Mouse (Mus musculus): ENCODE measurements around the gene Rpa2. TPM values are rescaled to one million over a fixed set of nuclear protein-coding genes. Genes with fewer than 3 reads are reported as not detected.

Rpa2 gene
- polyA plus RNA-seq, 1 experiment from 2014 or later = 126 TPM

- Histone ChIP-seq H3K36me3 (no peaks in the 10 kb centered on the region), H3K27ac (no peak overlapping the region), H3K9ac (no peak overlapping the region), H3K4me3 (no peak overlapping the region), H3K27me3 (no peaks in the 10 kb centered on the region), H3K4me2 (replicated peaks) (no peak overlapping the region), H3K4me1 (no peaks in the 10 kb centered on the region), H3K9me3 (peaks cover 11% of the 10 kb centered on the region; the same call in 1 of the 2 replicates)
- 68% methylated on average over 5 of the region's 5 CpGs for WGBS
- ATAC-seq (ENCODE audit: low FRiP score, low read depth) = no peak
Measured at GRCm38 (mm10) chr4:132807771-132808641, 39.9 kb downstream of the Rpa2 start.

- Histone ChIP-seq H3K4me3 (no peak overlapping the region), H3K27ac (no peak overlapping the region), H3K27me3 (no peaks in the 10 kb centered on the region), H3K9me3 (peaks cover 11% of the 10 kb centered on the region; the same call in 1 of the 2 replicates), H3K4me1 (no peaks in the 10 kb centered on the region), H3K4me2 (replicated peaks) (no peak overlapping the region), H3K36me3 (no peaks in the 10 kb centered on the region), H3K9ac (no peak overlapping the region)
- WGBS = 87% methylated on average over 5 of the region's 5 CpGs
- ATAC-seq (ENCODE audit: low FRiP score, low read depth) = no peak
Measured at GRCm38 (mm10) chr4:132809621-132810020, 41.5 kb downstream of the Rpa2 start.

GRCm38 (mm10) chr4:132816404-132816803, 48.3 kb downstream of the Rpa2 start:
- Histone ChIP-seq H3K36me3 (no peaks in the 10 kb centered on the region), H3K9ac (no peak overlapping the region), H3K27me3 (no peaks in the 10 kb centered on the region), H3K27ac (no peak overlapping the region), H3K9me3 (peaks cover 18% of the 10 kb centered on the region), H3K4me3 (no peak overlapping the region), H3K4me1 (no peaks in the 10 kb centered on the region), H3K4me2 (replicated peaks) (no peak overlapping the region)
- no peak for ATAC-seq (ENCODE audit: low FRiP score, low read depth)
- 82% methylated on average over 7 of the region's 7 CpGs for WGBS

DNA sequence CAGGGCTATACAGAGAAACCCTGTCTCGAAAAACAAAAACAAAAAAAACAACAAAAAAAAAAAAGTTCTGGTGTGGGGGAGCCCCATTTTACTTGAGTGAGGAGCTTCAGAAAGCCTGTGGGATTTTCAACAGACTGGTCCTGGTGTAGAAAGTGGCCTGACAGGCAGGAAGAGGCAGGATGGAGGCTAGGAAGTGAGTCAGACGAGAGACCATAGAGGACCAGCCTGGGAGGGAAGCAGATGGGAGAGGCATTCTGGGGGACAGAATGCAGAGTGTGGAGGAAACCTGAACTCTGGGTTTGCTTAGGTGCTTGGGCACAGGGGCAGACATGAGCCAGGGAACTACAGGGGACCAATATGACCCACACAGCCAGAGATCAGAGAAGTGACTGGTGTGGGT, 48.7 kb downstream of the Rpa2 start:
- no peak overlapping the region for H3K4me2 ChIP-seq (replicated peaks)
- no peaks in the 10 kb centered on the region for H3K4me1 ChIP-seq
- WGBS = 52% methylated on average over 2 of the region's 2 CpGs
- peaks cover 16% of the 10 kb centered on the region for H3K9me3 ChIP-seq
- no peak overlapping the region for H3K27ac ChIP-seq
- no peak overlapping the region for H3K4me3 ChIP-seq
- no peak for ATAC-seq (ENCODE audit: low FRiP score, low read depth)
- no peak overlapping the region for H3K9ac ChIP-seq
- H3K27me3 ChIP-seq = no peaks in the 10 kb centered on the region
- no peaks in the 10 kb centered on the region for H3K36me3 ChIP-seq

- Histone ChIP-seq H3K4me3 (no peak overlapping the region), H3K36me3 (no peaks in the 10 kb centered on the region), H3K9me3 (peaks cover 16% of the 10 kb centered on the region), H3K27me3 (no peaks in the 10 kb centered on the region), H3K4me1 (no peaks in the 10 kb centered on the region), H3K9ac (no peak overlapping the region), H3K4me2 (replicated peaks) (no peak overlapping the region), H3K27ac (no peak overlapping the region)
- WGBS = 45% methylated on average over 2 of the region's 2 CpGs
- no peak for ATAC-seq (ENCODE audit: low FRiP score, low read depth)
Measured at GRCm38 (mm10) chr4:132818442-132818841, 50.3 kb downstream of the Rpa2 start.

DNA sequence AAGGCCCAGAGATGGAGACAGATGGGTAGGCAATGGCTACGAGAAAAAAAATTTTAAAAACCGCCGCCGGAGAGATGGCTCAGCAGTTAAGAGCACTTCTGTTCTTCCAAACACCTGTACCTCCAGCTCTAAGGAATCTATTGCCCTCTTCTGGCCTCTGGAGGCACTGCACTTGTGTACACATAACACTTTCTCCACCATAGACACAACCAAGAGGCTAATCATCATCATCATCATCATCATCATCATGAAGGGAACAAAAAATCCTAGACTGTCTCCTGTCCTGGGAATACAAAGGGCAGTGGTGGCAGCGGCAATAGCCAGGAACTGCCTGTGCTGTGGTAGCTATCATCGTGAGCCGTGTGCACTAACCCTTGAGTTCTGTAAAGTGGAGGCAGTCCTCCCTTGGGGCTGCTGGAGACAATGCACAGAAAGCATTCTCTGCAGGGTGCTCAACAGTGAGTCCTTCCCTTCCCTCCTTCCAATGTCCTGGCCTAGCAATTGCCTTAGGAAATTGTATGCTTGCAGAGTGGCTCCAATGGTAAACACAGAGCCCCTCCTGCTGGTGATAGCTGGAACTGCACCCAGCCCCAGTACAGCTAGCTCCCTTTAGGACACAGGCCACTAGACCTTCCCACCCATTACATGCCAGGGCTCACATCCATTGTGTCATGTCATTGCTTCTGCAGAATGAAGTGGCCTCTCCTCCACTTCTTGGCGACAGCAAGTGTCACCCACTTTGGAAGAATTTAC, 55.7 kb downstream of the Rpa2 start:
- Histone ChIP-seq H3K27me3 (no peaks in the 10 kb centered on the region), H3K36me3 (peaks cover 43% of the 10 kb centered on the region), H3K4me3 (no peak overlapping the region), H3K9ac (no peak overlapping the region), H3K4me1 (no peaks in the 10 kb centered on the region), H3K27ac (no peak overlapping the region), H3K4me2 (replicated peaks) (no peak overlapping the region), H3K9me3 (peaks cover 20% of the 10 kb centered on the region)
- WGBS = 74% methylated on average over 8 of the region's 8 CpGs
- no peak for ATAC-seq (ENCODE audit: low FRiP score, low read depth)

Other genes starting within 250 kb of the Rpa2 start
- 936 and 950 TPM in 2 replicates for gene Atpif1, start 234.7 kb upstream of the Rpa2 start, polyA plus RNA-seq (2015; fragmentation: Nextera tagmentation; extraction: Ambion mirVana)
- 169 and 172 TPM in 2 replicates for gene Dnajc8, start 232.8 kb upstream of the Rpa2 start, polyA plus RNA-seq (2015; fragmentation: Nextera tagmentation; extraction: Ambion mirVana)
- gene Ptafr, start 204.3 kb upstream of the Rpa2 start, polyA plus RNA-seq (2015; fragmentation: Nextera tagmentation; extraction: Ambion mirVana) = 0.50 and 0.63 TPM in 2 replicates
- 34.6 and 35.2 TPM in 2 replicates for gene Eya3, start 129.3 kb upstream of the Rpa2 start, polyA plus RNA-seq (2015; fragmentation: Nextera tagmentation; extraction: Ambion mirVana)
- 8.7 and 9.7 TPM in 2 replicates for gene Xkr8, start 35.8 kb upstream of the Rpa2 start, polyA plus RNA-seq (2015; fragmentation: Nextera tagmentation; extraction: Ambion mirVana)
- gene Smpdl3b, start 11.1 kb upstream of the Rpa2 start, polyA plus RNA-seq (2015; fragmentation: Nextera tagmentation; extraction: Ambion mirVana) = 5.6 and 7.2 TPM in 2 replicates
- 0.97 and 1.1 TPM in 2 replicates for gene Themis2, start 28.1 kb downstream of the Rpa2 start, polyA plus RNA-seq (2015; fragmentation: Nextera tagmentation; extraction: Ambion mirVana)
- 60.7 and 63.9 TPM in 2 replicates for gene Ppp1r8, start 74.8 kb downstream of the Rpa2 start, polyA plus RNA-seq (2015; fragmentation: Nextera tagmentation; extraction: Ambion mirVana)
- gene Stx12, start 116.2 kb downstream of the Rpa2 start, polyA plus RNA-seq (2015; fragmentation: Nextera tagmentation; extraction: Ambion mirVana) = 61.9 and 66.4 TPM in 2 replicates
- 39.9 and 44.8 TPM in 2 replicates for gene Fam76a, start 154.2 kb downstream of the Rpa2 start, polyA plus RNA-seq (2015; fragmentation: Nextera tagmentation; extraction: Ambion mirVana)
- 0.19 and 0.26 TPM in 2 replicates for gene Fgr, start 205.8 kb downstream of the Rpa2 start, polyA plus RNA-seq (2015; fragmentation: Nextera tagmentation; extraction: Ambion mirVana)
- gene Ahdc1, start 242.9 kb downstream of the Rpa2 start, polyA plus RNA-seq (2015; fragmentation: Nextera tagmentation; extraction: Ambion mirVana) = 11.3 and 11.5 TPM in 2 replicates

Data from limb, embryonic 13.5 days (tissue).